Mouse (Mus musculus) limb, embryonic 14.5 days (tissue): ENCODE measurements around the gene Npm3. TPM values are rescaled to one million over a fixed set of nuclear protein-coding genes. Genes with fewer than 3 reads are reported as not detected.
A peak's percentile ranks its signal among the peaks of the same experiment; 100 is the strongest.

Experiments used
- ATAC-seq: fragments of 200-750 bp; cut with Nextera tagmentation; 2 replicates; pipeline ENCODE4 v1.8.0; 2017; ENCODE audit warnings: low read depth, moderate number of reproducible peaks, moderate TSS enrichment; ENCODE audit not compliant: low FRiP score
- DNase-seq: peaks from one replicate; pipeline ENCODE4 v3.0.0-alpha.2; 2015; ENCODE audit warnings: low spot score
- H3K27ac ChIP-seq: fragments of 300-500 bp; sonication (generic); replicated peaks from 2 replicates; pipeline ENCODE4 v1.5.1; 2014; ENCODE audit warnings: low read depth, mild to moderate bottlenecking, low read length, moderate library complexity, mixed read lengths
- H3K27me3 ChIP-seq: fragments of 300-500 bp; sonication (generic); 2 replicates; pipeline ENCODE4 v1.6.1; 2014; ENCODE audit warnings: low read length, mixed read lengths; ENCODE audit not compliant: control insufficient read depth, insufficient read depth
- H3K36me3 ChIP-seq: fragments of 300-500 bp; sonication (generic); 2 replicates; pipeline ENCODE4 v1.6.1; 2014; ENCODE audit warnings: mild to moderate bottlenecking, low read length, moderate library complexity, mixed read lengths; ENCODE audit not compliant: control insufficient read depth, insufficient read depth
- H3K4me1 ChIP-seq: fragments of 300-500 bp; sonication (generic); 2 replicates; pipeline ENCODE4 v1.6.1; 2014; ENCODE audit warnings: antibody characterized with exemption, low read length, mixed read lengths; ENCODE audit not compliant: control insufficient read depth, insufficient read depth
- H3K4me2 ChIP-seq: fragments of 300-500 bp; sonication (generic); replicated peaks from 2 replicates; pipeline ENCODE4 v1.6.1; 2014; ENCODE audit warnings: low read depth, mild to moderate bottlenecking, low read length, moderate library complexity; ENCODE audit not compliant: severe bottlenecking
- H3K4me3 ChIP-seq: fragments of 300-500 bp; sonication (generic); replicated peaks from 2 replicates; pipeline ENCODE4 v1.5.1; 2014; ENCODE audit warnings: low read length
- H3K9ac ChIP-seq: fragments of 300-500 bp; sonication (generic); 2 replicates; pipeline ENCODE4 v1.6.1; 2014; ENCODE audit warnings: mild to moderate bottlenecking, low read depth, low read length, moderate library complexity; ENCODE audit not compliant: severe bottlenecking
- H3K9me3 ChIP-seq: fragments of 300-500 bp; sonication (generic); 2 replicates; pipeline ENCODE4 v1.6.1; 2016; ENCODE audit warnings: low read length; ENCODE audit not compliant: control insufficient read depth
- POLR2A ChIP-seq: fragments of 200-500 bp; IDR thresholded peaks from 2 replicates; pipeline ENCODE4 v1.8.0; 2012; ENCODE audit warnings: inconsistent platforms, mild to moderate bottlenecking, moderate library complexity, borderline replicate concordance; ENCODE audit not compliant: insufficient read depth, insufficient read length; ENCODE audit errors: extremely low read depth
- WGBS: fragments of 180-500 bp; shearing (Covaris S2); extraction: QIAGEN DNeasy Blood & Tissue Kit; methylation state at CpG from one replicate; pipeline ENCODE4 v1.1.7; 2014; 5-methylcytosine and 5-hydroxymethylcytosine counted together
- polyA plus RNA-seq, 2 experiments: library from polyadenylated mRNA; depleted of rRNA in 1 of 2; stranded (reverse) in 1 of 2; unstranded in 1 of 2; fragments of >200 nt; fragmentation: Nextera tagmentation in 1 of 2; extraction: Ambion mirVana in 1 of 2; gene quantifications; 2 replicates each; pipeline versions ENCODE4 v1.2.1 to v1.2.3; 2012 to 2014

The Npm3 gene
- polyA plus RNA-seq (2012; rRNA removed) (130 and 162 TPM in 2 replicates), polyA plus RNA-seq (2014; fragmentation: Nextera tagmentation; extraction: Ambion mirVana) (20.2 and 21.7 TPM in 2 replicates)

DNA sequence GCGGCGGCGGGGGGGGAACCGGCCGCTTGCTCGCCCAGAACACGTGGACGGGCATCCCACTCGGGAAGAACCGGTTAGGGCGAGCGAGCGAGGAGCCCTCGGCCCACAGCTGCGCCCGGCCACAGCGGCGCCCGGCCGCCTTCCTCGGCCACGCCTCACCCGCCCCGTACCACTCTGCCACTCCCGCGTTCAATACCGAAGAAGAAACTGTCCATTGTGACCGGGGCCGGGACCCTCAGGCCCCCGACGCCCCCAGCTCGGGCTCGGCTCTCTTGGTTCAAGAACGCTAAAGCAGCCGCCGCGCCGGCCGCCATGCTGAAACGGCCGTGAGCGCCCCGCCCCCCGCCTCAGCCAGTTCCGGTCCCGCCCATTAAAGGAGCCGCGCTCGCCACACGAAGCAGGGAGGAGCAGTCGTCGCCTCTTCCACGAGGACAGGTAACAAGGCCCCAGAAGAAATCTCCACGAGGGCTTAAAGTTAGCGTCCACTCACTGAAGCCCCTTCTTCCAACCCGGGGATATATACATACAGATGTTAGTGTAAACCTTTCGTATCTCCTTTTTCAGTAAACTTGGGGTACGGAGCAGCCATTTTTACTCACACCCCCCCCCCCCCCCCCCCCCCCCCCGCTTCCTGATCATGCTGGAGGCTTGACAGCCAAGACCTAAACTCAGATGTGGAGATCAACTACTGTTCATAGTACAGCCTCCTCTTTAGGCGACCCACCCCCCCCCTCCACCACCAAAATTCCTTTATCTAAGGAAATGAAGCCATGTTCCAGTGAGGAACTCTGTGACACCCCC, at the start of gene Npm3:
Npm3 (minus strand) TSS at position 349 of the 801 bp plus-strand sequence.
- H3K9ac ChIP-seq, result peak within 1 kb of the TSS; percentile 78
- ATAC-seq, result peak; percentile 85
- H3K4me1 ChIP-seq, result peaks cover 12% of the 10 kb centered on the region
- H3K36me3 ChIP-seq, result peaks cover 35% of the 10 kb centered on the region
- DNase-seq, result peak; percentile 86
- no peak for TF ChIP-seq POLR2A
- no peaks in the 10 kb centered on the region for H3K9me3 ChIP-seq
- peak within 1 kb of the TSS; percentile 75 for H3K4me3 ChIP-seq
- H3K27me3 ChIP-seq, result peaks cover 24% of the 10 kb centered on the region
- peak within 1 kb of the TSS; percentile 90 for H3K4me2 ChIP-seq
- 1% methylated on average over 42 of the region's 60 CpGs for WGBS
- H3K27ac ChIP-seq, result no peak within 1 kb of the TSS

DNA sequence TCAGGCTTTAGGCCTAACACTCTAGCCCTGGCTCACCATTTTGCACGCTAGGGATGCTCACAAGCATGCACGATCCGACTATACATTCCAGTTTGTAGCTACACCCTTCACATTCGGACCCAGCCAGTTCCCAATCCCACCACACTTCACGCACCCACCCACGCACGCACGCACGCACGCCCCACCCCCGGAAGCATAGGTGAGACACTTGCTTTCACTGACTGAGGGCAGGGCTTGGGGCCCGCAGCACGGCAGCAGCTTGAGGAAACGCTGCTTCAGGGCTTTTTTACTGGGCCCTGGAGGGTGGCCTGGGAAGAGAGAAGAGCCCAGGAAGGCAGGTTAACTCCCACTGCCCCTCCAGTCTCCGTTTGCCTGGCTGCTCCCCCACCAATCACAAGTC, 47.5 kb upstream of the Npm3 start:
- no peak for TF ChIP-seq POLR2A
- no peak overlapping the region for H3K4me2 ChIP-seq
- ATAC-seq (no peak), DNase-seq (no peak)
- H3K4me1 ChIP-seq, result peaks cover 3% of the 10 kb centered on the region; the same call in 1 of the 2 replicates
- no peaks in the 10 kb centered on the region for H3K36me3 ChIP-seq
- no peak overlapping the region for H3K27ac ChIP-seq
- no peaks in the 10 kb centered on the region for H3K27me3 ChIP-seq
- no peak overlapping the region for H3K9ac ChIP-seq
- 71% methylated on average over 15 of the region's 15 CpGs for WGBS
- no peak overlapping the region for H3K4me3 ChIP-seq
- no peaks in the 10 kb centered on the region for H3K9me3 ChIP-seq

DNA sequence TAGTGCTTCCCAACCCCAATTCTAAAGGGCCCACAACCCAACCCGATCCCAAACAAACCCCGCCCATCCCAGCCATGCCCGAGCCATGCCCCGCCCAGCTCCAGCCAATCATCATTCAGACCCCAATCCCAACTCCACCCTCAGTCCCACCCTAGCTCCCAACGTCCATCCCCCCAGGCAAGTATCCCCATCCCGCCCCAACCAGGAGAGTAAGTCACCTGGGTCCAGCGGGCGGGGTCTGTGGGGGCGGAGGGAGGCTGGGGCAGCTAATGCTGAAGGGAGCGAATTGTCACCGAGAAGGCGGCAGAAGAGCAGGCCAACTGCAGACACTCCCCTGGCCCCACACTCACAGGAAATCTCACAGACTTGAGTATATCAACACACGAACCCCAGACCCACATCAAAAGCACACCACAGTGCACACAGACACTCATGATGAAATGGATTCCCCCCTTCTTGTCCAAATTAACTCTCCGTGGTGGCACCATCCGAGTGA, 46.7 kb upstream of the Npm3 start:
- 5% methylated on average over 13 of the region's 15 CpGs for WGBS
- no peak overlapping the region for H3K27ac ChIP-seq

DNA sequence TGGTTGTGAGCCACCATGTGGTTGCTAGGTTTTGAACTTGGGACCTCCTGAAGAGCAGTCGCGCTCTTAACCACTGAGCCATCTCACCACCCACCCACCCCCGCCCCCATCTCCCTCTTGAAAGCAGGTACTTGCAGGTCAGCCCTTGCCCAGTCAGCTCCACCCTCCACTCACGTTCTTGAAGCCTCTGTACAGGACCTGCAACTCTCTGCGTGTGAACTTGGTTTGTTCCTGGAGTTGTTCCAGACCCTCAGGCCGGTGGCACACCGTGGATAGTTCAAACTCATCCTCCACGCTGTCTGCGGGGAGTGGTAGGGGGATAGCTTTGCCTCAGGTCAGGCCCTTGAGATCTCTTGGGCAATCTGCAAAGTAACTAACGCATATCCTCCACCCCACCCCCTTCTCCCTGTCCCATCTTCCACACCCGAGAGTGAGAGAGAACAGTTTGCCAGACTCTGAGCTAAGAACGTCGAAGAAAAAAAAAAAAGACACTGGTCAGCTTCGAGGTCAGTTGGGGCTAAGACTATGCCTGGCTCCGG, 46.1 kb upstream of the Npm3 start:
- Histone ChIP-seq H3K27ac (no peak overlapping the region), H3K36me3 (no peaks in the 10 kb centered on the region), H3K9ac (no peak overlapping the region), H3K4me1 (peaks cover 3% of the 10 kb centered on the region; the same call in 1 of the 2 replicates), H3K27me3 (no peaks in the 10 kb centered on the region), H3K4me3 (0 out of 2 replicates have a peak overlapping the region, but pooled peaks have one; percentile 26), H3K4me2 (peak overlapping the region; percentile 29), H3K9me3 (no peaks in the 10 kb centered on the region)
- no peak for TF ChIP-seq POLR2A
- WGBS, result 27% methylated on average over 15 of the region's 15 CpGs
- ATAC-seq, result no peak
- no peak for DNase-seq

More for the DNA sequence above, 46.7 kb upstream of the Npm3 start:
- peak; percentile 51 for DNase-seq
- Histone ChIP-seq H3K9me3 (no peaks in the 10 kb centered on the region), H3K36me3 (no peaks in the 10 kb centered on the region), H3K4me1 (peaks cover 3% of the 10 kb centered on the region; the same call in 1 of the 2 replicates), H3K4me2 (peak overlapping the region; percentile 29), H3K27me3 (no peaks in the 10 kb centered on the region), H3K4me3 (peak overlapping the region; percentile 26), H3K9ac (no peak overlapping the region)
- ATAC-seq, result no peak
- no peak for TF ChIP-seq POLR2A

DNA sequence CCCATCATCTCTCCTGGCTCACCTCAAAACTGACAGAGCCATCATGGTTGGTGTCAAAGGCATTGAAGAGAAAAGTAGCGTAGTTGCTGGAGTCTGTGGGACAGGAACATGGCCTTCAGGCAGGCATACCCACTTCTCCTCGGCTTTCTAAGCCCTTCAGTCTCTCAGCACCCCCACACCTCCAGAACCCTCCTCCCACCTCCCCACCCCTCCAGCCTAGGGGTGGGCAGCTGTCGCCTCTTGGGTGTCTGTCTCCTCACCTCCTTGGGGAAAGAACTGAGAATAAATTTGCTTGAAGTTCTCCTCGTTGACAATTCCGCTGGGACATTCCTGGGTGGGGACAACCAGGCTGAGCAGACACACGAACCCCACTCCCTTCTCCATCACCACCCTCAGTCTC, 45.3 kb upstream of the Npm3 start:
- Histone ChIP-seq H3K27me3 (no peaks in the 10 kb centered on the region), H3K4me2 (no peak overlapping the region), H3K4me3 (no peak overlapping the region), H3K27ac (no peak overlapping the region), H3K9ac (no peak overlapping the region), H3K4me1 (peaks cover 3% of the 10 kb centered on the region; the same call in 1 of the 2 replicates), H3K9me3 (no peaks in the 10 kb centered on the region), H3K36me3 (no peaks in the 10 kb centered on the region)
- no peak for ATAC-seq
- no peak for DNase-seq
- 59% methylated on average over 6 of the region's 6 CpGs for WGBS
- no peak for TF ChIP-seq POLR2A
